Mouse (Mus musculus) macrophage (primary cell): ENCODE data around the gene Me3. TPM values are rescaled to one million over a fixed set of nuclear protein-coding genes. Genes with fewer than 3 reads are reported as not detected.

ENCODE experiments used
- H3K27ac ChIP-seq: fragments of 350-480 bp; formaldehyde crosslinking; 2 replicates; pipeline ENCODE4 v1.9.0; 2021
- H3K36me3 ChIP-seq: fragments of 350-480 bp; formaldehyde crosslinking; 2 replicates; pipeline ENCODE4 v1.9.0; 2021; ENCODE audit errors: inconsistent target
- H3K4me3 ChIP-seq: fragments of 350-480 bp; formaldehyde crosslinking; 2 replicates; pipeline ENCODE4 v1.9.0; 2021; ENCODE audit errors: inconsistent target
- H3K79me2 ChIP-seq: fragments of 350-480 bp; formaldehyde crosslinking; 2 replicates; pipeline ENCODE4 v1.9.0; 2021; ENCODE audit errors: inconsistent target
- WGBS: methylation state at CpG from one replicate; pipeline ENCODE4 v1.1.7; 2026; ENCODE audit warnings: inconsistent platforms; ENCODE audit not compliant: missing documents; 5-methylcytosine and 5-hydroxymethylcytosine counted together
- polyA plus RNA-seq: library from polyadenylated mRNA; stranded (reverse); fragments of 250-400 nt; gene quantifications from 3 replicates; pipeline ENCODE4 v1.2.4, GENCODE M21; 2018; ENCODE audit warnings: inconsistent platforms

The Me3 gene
- polyA plus RNA-seq, 1 experiment from 2014 or later = not detected

DNA sequence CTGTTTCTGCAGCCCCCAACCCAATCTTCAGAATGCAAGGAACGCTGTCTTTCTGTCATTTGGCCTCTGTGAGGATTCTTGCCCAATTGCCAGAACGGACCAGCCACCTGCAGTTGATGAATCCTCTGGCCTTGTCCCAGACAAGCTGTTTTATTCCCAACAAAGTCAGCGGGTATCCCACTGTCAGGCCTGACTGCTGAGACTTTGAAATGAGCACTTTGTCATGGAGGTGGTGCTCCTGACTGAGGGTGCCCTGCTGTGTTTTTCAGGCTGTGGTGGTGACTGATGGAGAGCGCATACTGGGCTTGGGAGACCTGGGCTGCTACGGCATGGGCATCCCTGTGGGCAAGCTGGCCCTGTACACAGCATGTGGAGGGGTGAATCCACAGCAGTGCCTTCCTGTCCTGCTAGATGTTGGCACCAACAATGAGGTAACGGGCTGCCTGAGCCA, 164.2 kb downstream of the Me3 start:
- 63% methylated on average over 6 of the region's 6 CpGs for WGBS
- Histone ChIP-seq H3K36me3 (no peaks in the 10 kb centered on the region), H3K79me2 (no peaks in the 10 kb centered on the region), H3K4me3 (no peak overlapping the region), H3K27ac (no peak overlapping the region)

- Histone ChIP-seq H3K4me3 (no peak overlapping the region), H3K79me2 (no peaks in the 10 kb centered on the region), H3K27ac (no peak overlapping the region), H3K36me3 (no peaks in the 10 kb centered on the region)
- 69% methylated on average over 8 of the region's 8 CpGs for WGBS
Measured at GRCm38 (mm10) chr7:89798358-89799020, 166.3 kb downstream of the Me3 start.

DNA sequence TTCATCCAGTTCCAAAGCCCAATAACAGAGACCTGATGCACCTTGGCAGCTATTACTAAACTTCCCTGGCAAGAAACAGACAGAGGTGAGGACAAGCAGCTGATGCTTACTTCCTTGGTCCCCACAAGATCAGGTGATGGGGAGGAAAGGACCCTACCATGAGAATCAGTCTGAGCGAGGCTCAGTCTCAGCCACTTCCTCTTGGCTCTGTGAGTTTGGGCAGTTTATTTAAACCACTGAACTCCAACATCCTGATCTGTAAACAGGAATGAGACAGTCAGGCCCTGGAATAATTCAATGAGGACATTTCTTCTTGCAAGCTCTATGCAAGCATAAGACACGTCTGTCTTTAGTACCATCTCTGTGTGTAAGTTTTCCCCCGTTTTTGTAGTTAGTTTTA, 170.3 kb downstream of the Me3 start:
- WGBS = 62% methylated on average over 3 of the region's 3 CpGs
- H3K27ac ChIP-seq = no peak overlapping the region
- no peak overlapping the region for H3K4me3 ChIP-seq
- H3K79me2 ChIP-seq = no peaks in the 10 kb centered on the region
- H3K36me3 ChIP-seq = no peaks in the 10 kb centered on the region

- WGBS = 87% methylated on average over 4 of the region's 4 CpGs
- H3K4me3 ChIP-seq = no peak overlapping the region
- no peaks in the 10 kb centered on the region for H3K36me3 ChIP-seq
- no peak overlapping the region for H3K27ac ChIP-seq
- no peaks in the 10 kb centered on the region for H3K79me2 ChIP-seq
Measured at GRCm38 (mm10) chr7:89803966-89804365, 171.8 kb downstream of the Me3 start.

DNA sequence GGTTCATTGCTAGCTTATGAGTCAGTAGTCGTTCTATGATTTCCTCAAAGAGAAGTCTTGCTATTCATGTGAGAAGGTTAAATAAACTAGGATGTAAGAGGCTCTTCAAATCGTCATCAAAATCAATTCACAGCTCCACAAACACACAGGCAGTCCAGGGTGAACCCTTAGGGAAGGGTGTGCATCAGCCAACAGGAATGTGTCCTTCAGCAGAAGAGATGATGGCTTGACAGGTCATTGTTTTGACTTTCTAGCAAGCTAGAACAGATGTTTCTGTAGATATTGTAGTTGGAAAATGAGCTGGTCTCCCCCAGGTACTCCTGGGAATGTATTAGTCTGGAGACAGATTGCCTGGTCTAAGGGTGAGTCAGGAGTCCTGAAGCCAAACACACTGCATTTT, 177.2 kb downstream of the Me3 start:
- 34% methylated on average over 2 of the region's 2 CpGs for WGBS
- Histone ChIP-seq H3K4me3 (no peak overlapping the region), H3K27ac (no peak overlapping the region), H3K36me3 (no peaks in the 10 kb centered on the region), H3K79me2 (no peaks in the 10 kb centered on the region)

DNA sequence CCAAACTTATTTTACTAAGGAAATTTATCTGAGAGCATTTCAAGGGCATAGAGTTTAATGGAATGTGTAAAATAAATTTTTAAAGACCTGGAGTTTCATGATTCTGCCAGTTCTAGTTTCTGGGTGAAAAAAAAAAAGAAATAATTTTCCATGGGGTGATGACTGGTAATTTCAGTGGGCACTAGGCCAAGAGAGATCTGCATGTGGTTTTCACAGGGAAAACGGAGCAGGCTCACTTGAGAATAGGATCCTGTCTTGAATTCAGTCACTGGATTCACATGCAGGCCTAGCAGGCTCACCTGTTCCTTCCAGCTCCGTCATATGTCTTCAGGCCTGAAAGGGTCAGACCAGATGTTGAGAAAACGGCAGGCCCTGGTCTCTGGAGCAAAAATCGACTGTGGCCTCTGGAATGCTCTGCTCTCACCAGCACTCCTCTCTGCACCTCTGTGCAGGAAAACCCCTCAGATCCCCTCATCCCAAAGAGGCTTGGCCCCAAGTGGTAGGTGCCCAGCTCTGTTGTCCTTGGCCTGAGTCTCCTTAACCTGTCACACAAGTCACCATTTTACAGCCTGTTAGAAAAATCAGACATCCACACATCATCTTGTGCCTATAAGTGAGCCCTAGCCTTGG, 196.4 kb downstream of the Me3 start:
- no peak overlapping the region for H3K27ac ChIP-seq
- no peaks in the 10 kb centered on the region for H3K36me3 ChIP-seq
- no peak overlapping the region for H3K4me3 ChIP-seq
- WGBS = 84% methylated on average over 4 of the region's 4 CpGs
- no peaks in the 10 kb centered on the region for H3K79me2 ChIP-seq

DNA sequence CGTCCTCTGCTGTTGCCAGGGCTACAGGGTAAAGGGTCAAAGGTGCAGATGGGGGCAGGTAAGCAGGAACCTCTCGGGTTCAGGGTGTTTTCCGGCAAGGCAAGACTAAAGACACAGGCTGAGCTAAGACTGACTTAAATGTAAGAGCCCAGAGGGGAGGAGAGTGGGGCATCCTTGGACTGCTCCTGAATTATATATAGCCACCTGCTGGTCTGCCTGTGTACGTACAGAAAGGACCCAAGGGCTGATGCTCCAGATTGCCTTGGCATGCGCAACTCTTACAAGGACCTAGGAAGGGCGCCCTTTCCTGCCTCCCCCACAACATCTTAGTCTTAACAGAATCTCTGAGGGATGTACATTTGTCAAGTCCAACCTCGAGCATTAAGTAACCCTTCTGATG, 197.0 kb downstream of the Me3 start:
- Histone ChIP-seq H3K4me3 (no peak overlapping the region), H3K79me2 (no peaks in the 10 kb centered on the region), H3K27ac (no peak overlapping the region), H3K36me3 (no peaks in the 10 kb centered on the region)
- WGBS = 63% methylated on average over 7 of the region's 7 CpGs

- 89% methylated on average over 8 of the region's 8 CpGs for WGBS
- Histone ChIP-seq H3K27ac (no peak overlapping the region), H3K4me3 (no peak overlapping the region), H3K79me2 (no peaks in the 10 kb centered on the region), H3K36me3 (no peaks in the 10 kb centered on the region)
Measured at GRCm38 (mm10) chr7:89833521-89833920, 201.3 kb downstream of the Me3 start.

DNA sequence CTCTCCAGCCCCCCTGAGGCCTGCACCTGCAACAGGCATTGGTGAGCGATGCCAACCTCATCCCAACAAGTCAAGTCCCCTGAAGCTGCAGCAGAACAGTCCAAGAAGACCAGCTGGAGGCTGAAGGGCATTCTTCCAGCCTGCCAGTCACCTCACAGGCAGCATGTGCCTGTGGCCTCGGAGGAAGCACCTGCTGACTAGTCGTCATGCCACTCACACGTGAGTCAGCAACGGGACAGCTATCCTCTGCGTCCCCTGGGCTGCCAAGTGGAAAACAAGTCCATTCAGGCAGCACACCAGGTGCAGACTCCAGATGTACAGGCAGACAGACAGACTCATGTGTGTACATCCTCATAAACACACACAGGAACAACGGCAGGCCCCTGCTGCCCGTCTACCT, 203.4 kb downstream of the Me3 start:
- no peak overlapping the region for H3K4me3 ChIP-seq
- no peaks in the 10 kb centered on the region for H3K79me2 ChIP-seq
- H3K36me3 ChIP-seq = no peaks in the 10 kb centered on the region
- no peak overlapping the region for H3K27ac ChIP-seq
- 15% methylated on average over 8 of the region's 8 CpGs for WGBS

- 96% methylated on average over 7 of the region's 7 CpGs for WGBS
- H3K4me3 ChIP-seq = no peak overlapping the region
- H3K79me2 ChIP-seq = no peaks in the 10 kb centered on the region
- H3K27ac ChIP-seq = no peak overlapping the region
- no peaks in the 10 kb centered on the region for H3K36me3 ChIP-seq
Measured at GRCm38 (mm10) chr7:89836676-89837075, 204.5 kb downstream of the Me3 start.

- Histone ChIP-seq H3K4me3 (no peak overlapping the region), H3K36me3 (no peaks in the 10 kb centered on the region), H3K27ac (no peak overlapping the region), H3K79me2 (no peaks in the 10 kb centered on the region)
- 59% methylated on average over 4 of the region's 4 CpGs for WGBS
Measured at GRCm38 (mm10) chr7:89837841-89838240, 205.6 kb downstream of the Me3 start.

- H3K36me3 ChIP-seq = no peaks in the 10 kb centered on the region
- no peak overlapping the region for H3K27ac ChIP-seq
- WGBS = 89% methylated on average over 8 of the region's 8 CpGs
- no peaks in the 10 kb centered on the region for H3K79me2 ChIP-seq
- H3K4me3 ChIP-seq = no peak overlapping the region
Measured at GRCm38 (mm10) chr7:89839721-89840120, 207.5 kb downstream of the Me3 start.

DNA sequence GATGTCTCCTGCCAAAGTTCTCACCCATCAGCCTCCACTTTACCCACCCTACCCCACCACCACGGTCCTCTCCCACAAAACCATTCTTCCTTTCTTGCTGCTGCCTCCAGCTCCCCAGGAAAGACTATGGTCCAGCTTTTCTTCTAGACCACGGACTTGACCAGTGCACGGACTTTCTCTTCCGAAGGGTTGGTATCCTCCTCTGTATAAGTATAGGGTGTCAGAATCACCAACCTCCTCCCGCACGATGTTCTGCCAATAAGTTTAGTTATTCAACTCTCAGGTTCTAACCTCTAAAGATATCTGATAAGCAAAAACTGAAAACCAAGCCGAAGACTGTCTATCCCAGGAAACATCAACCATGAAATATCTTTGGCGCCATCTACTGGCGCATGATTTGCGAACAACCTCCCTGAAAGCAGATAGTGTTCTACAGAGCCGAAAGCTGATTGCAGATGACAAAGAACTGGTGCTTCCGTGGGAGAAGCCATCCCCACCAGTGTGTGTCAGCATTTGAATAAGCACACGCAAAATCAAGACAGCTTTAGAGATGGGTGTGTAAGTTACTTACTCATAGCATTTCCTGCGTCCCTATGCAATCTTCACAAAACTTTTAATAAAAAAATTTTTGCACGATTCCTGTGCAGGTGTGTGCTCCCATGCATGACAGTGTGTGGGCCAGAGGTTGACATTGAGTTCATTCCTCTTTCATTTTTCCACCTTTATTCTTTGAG, 209.6 kb downstream of the Me3 start:
- Histone ChIP-seq H3K4me3 (no peak overlapping the region), H3K36me3 (no peaks in the 10 kb centered on the region), H3K79me2 (no peaks in the 10 kb centered on the region), H3K27ac (no peak overlapping the region)
- 30% methylated on average over 15 of the region's 15 CpGs for WGBS

DNA sequence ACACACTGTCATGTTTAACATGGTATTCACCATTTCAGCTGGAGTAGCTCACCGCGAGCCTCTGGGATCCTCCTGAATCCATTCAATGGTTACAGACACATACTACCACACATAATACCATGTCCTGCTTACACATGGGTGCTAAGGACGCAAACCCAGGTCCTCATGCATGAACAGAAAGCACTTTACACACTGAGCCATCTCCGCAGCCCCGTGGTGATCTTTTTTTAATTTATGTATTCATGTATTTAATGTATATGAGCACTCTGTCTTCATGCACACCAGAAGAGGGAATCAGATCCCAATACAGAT, 210.2 kb downstream of the Me3 start:
- WGBS = 90% methylated on average over 5 of the region's 5 CpGs
- Histone ChIP-seq H3K36me3 (no peaks in the 10 kb centered on the region), H3K27ac (no peak overlapping the region), H3K79me2 (no peaks in the 10 kb centered on the region), H3K4me3 (no peak overlapping the region)

DNA sequence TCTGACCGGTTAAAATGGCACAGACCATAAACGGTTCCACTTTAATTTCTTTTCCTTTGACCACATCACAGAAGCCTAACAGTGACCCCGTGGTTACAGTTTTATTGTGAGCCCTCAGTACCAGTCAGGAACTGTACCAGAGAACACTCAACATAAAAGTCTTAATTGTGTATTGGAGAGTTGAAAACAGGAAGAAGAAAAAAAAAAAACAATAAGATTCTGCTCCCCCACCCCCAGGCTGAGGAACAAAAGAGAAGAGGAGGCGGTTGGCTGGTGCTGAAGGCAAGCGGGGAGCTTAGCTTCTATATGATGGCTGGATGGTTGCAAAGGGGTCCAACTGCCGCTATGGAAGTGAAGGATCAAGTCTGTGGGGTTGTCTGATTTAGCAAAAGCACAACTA, 210.9 kb downstream of the Me3 start:
- no peak overlapping the region for H3K4me3 ChIP-seq
- H3K27ac ChIP-seq = no peak overlapping the region
- WGBS = 11% methylated on average over 6 of the region's 6 CpGs
- no peaks in the 10 kb centered on the region for H3K79me2 ChIP-seq
- H3K36me3 ChIP-seq = no peaks in the 10 kb centered on the region
